In the genomic region with DNA sequence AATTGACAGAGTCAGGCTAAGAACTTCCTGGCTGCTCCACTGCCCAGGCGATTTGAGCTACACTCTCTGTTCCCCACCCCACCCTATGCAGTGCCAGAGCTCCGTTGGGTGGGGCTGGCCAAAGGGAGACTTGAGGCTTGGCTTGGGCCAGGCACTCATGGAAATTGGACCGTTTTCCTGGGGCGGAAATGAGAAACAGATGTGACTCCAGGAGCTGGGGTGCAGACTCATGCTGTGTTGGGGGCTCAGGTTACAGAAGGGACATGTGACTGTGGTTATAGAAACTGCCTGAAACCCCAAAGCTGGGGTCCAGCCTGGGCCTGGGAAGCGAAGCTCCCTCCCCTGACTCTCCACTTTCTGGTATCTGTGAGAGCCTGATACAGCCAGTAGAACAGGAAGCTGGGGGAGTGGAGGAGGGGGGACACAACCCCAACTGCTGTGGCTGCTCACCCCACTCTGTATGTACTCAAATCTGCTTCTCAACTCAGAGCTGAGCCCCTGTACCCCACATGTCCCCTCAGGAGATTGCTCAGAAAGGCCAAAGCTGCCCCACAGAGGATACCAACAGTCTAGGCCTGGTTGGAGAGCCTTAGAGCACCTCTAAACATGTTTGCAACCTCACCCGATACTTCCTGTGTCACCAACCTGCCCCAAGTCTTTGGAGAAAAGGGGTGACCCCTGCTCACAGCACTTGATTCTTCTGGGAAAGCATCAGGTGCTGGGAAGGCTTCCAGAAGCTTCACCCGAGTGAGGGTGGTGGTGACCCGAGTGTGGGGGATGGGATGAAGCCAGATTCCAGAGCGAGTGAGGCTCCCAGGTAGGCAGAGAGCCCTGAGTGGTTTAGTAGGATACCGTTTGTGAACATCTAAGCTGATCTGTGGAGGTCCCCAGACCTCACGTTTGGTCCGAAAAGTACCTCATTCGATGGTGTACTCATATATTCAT, we compare ENCODE assay signal across 8 mouse cellular contexts.
DNase-seq lines count a peak whose midpoint lies in the region; ATAC-seq lines count a peak whose summit lies in the region.

No protein-coding gene starts in this region.

- H3K4me2 ChIP-seq in forebrain, embryonic 12.5 days: no peak overlapping the region
- H3K4me2 ChIP-seq in forebrain, embryonic 14.5 days (ENCODE audit: low read length): no peak overlapping the region
- no peak overlapping the region for H3K4me2 ChIP-seq in embryonic facial prominence, embryonic 11.5 days (ENCODE audit: low read depth, low read length)
- H3K4me2 ChIP-seq in limb, embryonic 12.5 days: peak overlapping the region; percentile 16; the same call in 1 of the 2 replicates

- H3K9ac ChIP-seq in forebrain, embryonic 12.5 days: no peak overlapping the region
- no peak overlapping the region for H3K9ac ChIP-seq in forebrain, embryonic 14.5 days (ENCODE audit: low read length)
- H3K9ac ChIP-seq in embryonic facial prominence, embryonic 11.5 days (replicated peaks; ENCODE audit: low read length): no peak overlapping the region
- H3K9ac ChIP-seq in limb, embryonic 12.5 days (replicated peaks): 0 out of 2 replicates have a peak overlapping the region, but pooled peaks have one; percentile 37

- intact Hi-C loops in heart, postnatal 10 days (cut with DNase I): no loop called here

- peaks cover 20% of the 10 kb centered on the region for H3K4me1 ChIP-seq in forebrain, embryonic 12.5 days
- no peaks in the 10 kb centered on the region for H3K4me1 ChIP-seq in forebrain, embryonic 14.5 days (ENCODE audit: control insufficient read depth, insufficient read depth, low read length)
- H3K4me1 ChIP-seq in embryonic facial prominence, embryonic 11.5 days (ENCODE audit: control insufficient read depth, insufficient read depth, low read length): no peaks in the 10 kb centered on the region; the same call in none of the 2 replicates
- H3K4me1 ChIP-seq in limb, embryonic 12.5 days (replicated peaks): peaks cover 62% of the 10 kb centered on the region

- ATAC-seq in forebrain, embryonic 12.5 days (ENCODE audit: low FRiP score): no peak
- ATAC-seq in forebrain, embryonic 14.5 days: no peak
- ATAC-seq in embryonic facial prominence, embryonic 11.5 days (replicated peaks; ENCODE audit: insufficient number of reproducible peaks, low FRiP score, low TSS enrichment, low read depth): peak; percentile 92
- ATAC-seq in limb, embryonic 12.5 days (ENCODE audit: insufficient number of reproducible peaks, insufficient read depth, low FRiP score, low TSS enrichment, low read depth): peak; percentile 91

- DNase-seq in forebrain, embryonic 14.5 days (ENCODE audit: low spot score): no peak
- DNase-seq in embryonic facial prominence, embryonic 11.5 days (ENCODE audit: low spot score): peak; percentile 97
- DNase-seq in heart, postnatal 10 days: peak; percentile 88 to 91
- DNase-seq in naive thymus-derived CD4-positive, alpha-beta T cell, adult 2 months (ENCODE audit: low read depth): peak; percentile 72
- no peak for DNase-seq in frontal cortex, postnatal 10 days (ENCODE audit: low spot score in 2 of 2)
- DNase-seq in frontal cortex, adult 2 months (ENCODE audit: extremely low spot score in 1 of 2, low spot score in 1 of 2): no peak

- peak overlapping the region; percentile 56 for H3K27ac ChIP-seq in forebrain, embryonic 12.5 days
- H3K27ac ChIP-seq in forebrain, embryonic 14.5 days (ENCODE audit: low read depth, low read length): no peak overlapping the region
- H3K27ac ChIP-seq in embryonic facial prominence, embryonic 11.5 days (replicated peaks; ENCODE audit: low read depth, low read length): peak overlapping the region; percentile 89
- peak overlapping the region; percentile 99 for H3K27ac ChIP-seq in limb, embryonic 12.5 days

- no peaks in the 10 kb centered on the region for H3K9me3 ChIP-seq in forebrain, embryonic 12.5 days
- no peaks in the 10 kb centered on the region for H3K9me3 ChIP-seq in forebrain, embryonic 14.5 days (replicated peaks; ENCODE audit: control insufficient read depth, low read length)
- no peaks in the 10 kb centered on the region for H3K9me3 ChIP-seq in embryonic facial prominence, embryonic 11.5 days (replicated peaks; ENCODE audit: control insufficient read depth, low read length)
- no peaks in the 10 kb centered on the region for H3K9me3 ChIP-seq in limb, embryonic 12.5 days

- no peak overlapping the region for H3K4me3 ChIP-seq in forebrain, embryonic 12.5 days (replicated peaks)
- no peak overlapping the region for H3K4me3 ChIP-seq in forebrain, embryonic 14.5 days (ENCODE audit: low read depth, low read length)
- H3K4me3 ChIP-seq in embryonic facial prominence, embryonic 11.5 days (ENCODE audit: low read depth, low read length): no peak overlapping the region
- H3K4me3 ChIP-seq in limb, embryonic 12.5 days (replicated peaks): no peak overlapping the region

- 0 out of 2 replicates have a peak, but pooled peaks cover 3% of the 10 kb centered on the region for H3K27me3 ChIP-seq in forebrain, embryonic 12.5 days
- no peaks in the 10 kb centered on the region for H3K27me3 ChIP-seq in forebrain, embryonic 14.5 days (replicated peaks; ENCODE audit: control insufficient read depth, insufficient read depth, low read length)
- no peaks in the 10 kb centered on the region for H3K27me3 ChIP-seq in embryonic facial prominence, embryonic 11.5 days (ENCODE audit: control insufficient read depth, insufficient read depth, low read length)
- no peaks in the 10 kb centered on the region for H3K27me3 ChIP-seq in limb, embryonic 12.5 days

- H3K36me3 ChIP-seq in forebrain, embryonic 12.5 days (replicated peaks): no peaks in the 10 kb centered on the region
- no peaks in the 10 kb centered on the region for H3K36me3 ChIP-seq in forebrain, embryonic 14.5 days (ENCODE audit: control insufficient read depth, insufficient read depth, low read length)
- H3K36me3 ChIP-seq in embryonic facial prominence, embryonic 11.5 days (replicated peaks; ENCODE audit: control insufficient read depth, insufficient read depth, low read depth, low read length): no peaks in the 10 kb centered on the region
- H3K36me3 ChIP-seq in limb, embryonic 12.5 days: no peaks in the 10 kb centered on the region

- 73% methylated on average over 13 of the region's 13 CpGs for WGBS in forebrain, embryonic 12.5 days
- 72% methylated on average over 13 of the region's 13 CpGs for whole genome bisulfite sequencing in forebrain, embryonic 14.5 days
- WGBS in embryonic facial prominence, embryonic 11.5 days: 45% methylated on average over 13 of the region's 13 CpGs
- 34% methylated on average over 13 of the region's 13 CpGs for WGBS in limb, embryonic 12.5 days

Comparison
In these comparisons a context has a peak if more than half of its experiments do, and no peak if none do; other contexts are left out.
1. ATAC-seq: peak in embryonic facial prominence, embryonic 11.5 days (single experiment) and limb, embryonic 12.5 days (single experiment); none in forebrain, embryonic 12.5 days (single experiment) and forebrain, embryonic 14.5 days (single experiment).
2. DNase-seq: peak in embryonic facial prominence, embryonic 11.5 days (single experiment), heart, postnatal 10 days (2 of 2) and naive thymus-derived CD4-positive, alpha-beta T cell, adult 2 months (single experiment); none in forebrain, embryonic 14.5 days (single experiment), frontal cortex, postnatal 10 days (0 of 2) and frontal cortex, adult 2 months (0 of 2).